Mouse (Mus musculus) kidney, adult 2 months (tissue): ENCODE data around the gene Kirrel3.

Experiments
- CTCF ChIP-seq: fragments of 200-500 bp; conservative IDR thresholded peaks from 2 replicates; pipeline ENCODE4 v1.5.1; 2011; ENCODE audit warnings: low read depth, mild to moderate bottlenecking, control low read depth, low read length, moderate library complexity, mixed read lengths; ENCODE audit not compliant: insufficient read depth, insufficient read length
- POLR2A ChIP-seq: fragments of 200-500 bp; IDR thresholded peaks from one replicate; pipeline ENCODE4 v1.6.1; 2011; ENCODE audit warnings: low read depth, low read length, control low read depth

- no peak for TF ChIP-seq POLR2A
- no peak for TF ChIP-seq CTCF
Measured at GRCm38 (mm10) chr9:34824358-34825088, 338.8 kb downstream of the Kirrel3 start.
